Mouse (Mus musculus) cortical plate, adult 2 months (tissue): ENCODE results near the gene Tbc1d8.

Experiments used
- CTCF ChIP-seq: fragments of 200-500 bp; IDR thresholded peaks from 2 replicates; pipeline ENCODE4 v1.5.1; 2011; ENCODE audit warnings: mild to moderate bottlenecking, control low read depth, low read length; ENCODE audit not compliant: insufficient read depth; ENCODE audit errors: extremely low read depth
- POLR2A ChIP-seq: fragments of 200-500 bp; IDR thresholded peaks from 2 replicates; pipeline ENCODE4 v1.6.1; 2011; ENCODE audit warnings: mild to moderate bottlenecking, low read length, control low read depth; ENCODE audit not compliant: insufficient read depth; ENCODE audit errors: extremely low read depth

DNA sequence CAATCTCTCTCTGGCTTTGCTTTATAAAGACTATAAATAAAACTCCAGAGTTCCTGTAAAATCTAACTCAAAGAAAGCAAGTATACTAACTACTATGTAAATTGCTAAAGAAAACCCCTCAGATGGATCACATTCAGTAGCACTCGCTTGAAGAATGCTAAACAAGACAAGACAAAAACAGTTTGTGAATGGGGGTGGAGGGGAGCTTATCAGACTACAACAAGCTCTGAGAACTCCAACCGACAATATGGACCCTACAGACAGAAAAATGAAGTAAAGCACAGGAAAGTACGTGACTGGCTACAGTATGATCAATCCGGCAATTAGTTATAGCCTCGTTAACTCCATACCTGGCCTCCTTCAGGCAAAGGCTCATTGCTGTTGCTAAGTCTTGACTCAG is 18.1 kb downstream of the Tbc1d8 start:
- TF ChIP-seq CTCF (no peak), POLR2A (no peak)
